Mouse (Mus musculus): ENCODE results near the gene Ric3.

DNA sequence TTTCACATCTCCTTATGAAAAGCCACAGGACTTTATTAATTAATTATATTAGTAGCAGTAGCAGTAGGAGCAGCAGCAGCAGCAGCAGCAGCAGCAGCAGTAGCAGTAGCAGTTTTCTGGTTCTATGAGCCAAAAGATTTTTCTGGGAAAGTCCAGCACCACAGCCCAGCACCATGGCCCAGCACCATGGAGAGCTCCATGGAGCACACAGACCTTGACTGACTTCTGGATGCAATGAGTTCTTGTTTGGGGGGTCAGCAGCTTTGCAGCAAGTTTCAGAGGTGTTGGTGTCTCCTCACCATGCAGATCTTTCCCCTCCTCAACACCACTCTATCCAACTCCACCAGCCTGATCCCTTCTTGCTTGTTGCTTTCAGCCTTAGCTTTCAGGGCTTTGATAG lies 46.3 kb upstream of the Ric3 start:
- TF ChIP-seq CTCF (IDR thresholded peaks at IDR 0.05) (no peak), EP300 (IDR thresholded peaks at IDR 0.05) (no peak)
